Mouse (Mus musculus): ENCODE data around the gene Gm904. TPM values are rescaled to one million over a fixed set of nuclear protein-coding genes. Genes with fewer than 3 reads are reported as not detected.
"Not testable (repeated sequence)": the region's sequence is repeated elsewhere in the genome, so short reads cannot be mapped to it uniquely, and the experiment has no call there.

Gm904 gene
- not detected in 2 replicates for polyA plus RNA-seq (2012; rRNA removed)

GRCm38 (mm10) chr13:50642928-50643327 is at the start of gene Gm904:
Gene Gm904, plus strand, starts transcription at chr13:50643228.
- not testable (repeated sequence) for DNase-seq (ENCODE audit: low read depth, low spot score)

- WGBS, result 68% methylated on average over 2 of the region's 2 CpGs
- DNase-seq (ENCODE audit: low read depth, low spot score), result not testable (repeated sequence)
Measured at GRCm38 (mm10) chr13:50648771-50649170, 5.7 kb downstream of the Gm904 start.

Other genes starting within 250 kb of the Gm904 start
- gene Fbxw17, start 225.4 kb upstream of the Gm904 start, polyA plus RNA-seq (2012; rRNA removed), result 20.4 and 20.7 TPM in 2 replicates
- not detected in 2 replicates for gene Gm47429, start 199.3 kb upstream of the Gm904 start, polyA plus RNA-seq (2012; rRNA removed)
- not detected in 2 replicates for gene Nutm2, start 175.9 kb upstream of the Gm904 start, polyA plus RNA-seq (2012; rRNA removed)
- gene Gm8765, start 55.1 kb downstream of the Gm904 start, polyA plus RNA-seq (2012; rRNA removed), result not detected in 2 replicates

Measured in large intestine, adult 2 months (tissue).